Mouse (Mus musculus): ENCODE measurements around the gene Sh3d19.
A peak's percentile ranks its signal among the peaks of the same experiment; 100 is the strongest.
"Not testable (repeated sequence)": the region's sequence is repeated elsewhere in the genome, so short reads cannot be mapped to it uniquely, and the experiment has no call there.

Gene Sh3d19

DNA sequence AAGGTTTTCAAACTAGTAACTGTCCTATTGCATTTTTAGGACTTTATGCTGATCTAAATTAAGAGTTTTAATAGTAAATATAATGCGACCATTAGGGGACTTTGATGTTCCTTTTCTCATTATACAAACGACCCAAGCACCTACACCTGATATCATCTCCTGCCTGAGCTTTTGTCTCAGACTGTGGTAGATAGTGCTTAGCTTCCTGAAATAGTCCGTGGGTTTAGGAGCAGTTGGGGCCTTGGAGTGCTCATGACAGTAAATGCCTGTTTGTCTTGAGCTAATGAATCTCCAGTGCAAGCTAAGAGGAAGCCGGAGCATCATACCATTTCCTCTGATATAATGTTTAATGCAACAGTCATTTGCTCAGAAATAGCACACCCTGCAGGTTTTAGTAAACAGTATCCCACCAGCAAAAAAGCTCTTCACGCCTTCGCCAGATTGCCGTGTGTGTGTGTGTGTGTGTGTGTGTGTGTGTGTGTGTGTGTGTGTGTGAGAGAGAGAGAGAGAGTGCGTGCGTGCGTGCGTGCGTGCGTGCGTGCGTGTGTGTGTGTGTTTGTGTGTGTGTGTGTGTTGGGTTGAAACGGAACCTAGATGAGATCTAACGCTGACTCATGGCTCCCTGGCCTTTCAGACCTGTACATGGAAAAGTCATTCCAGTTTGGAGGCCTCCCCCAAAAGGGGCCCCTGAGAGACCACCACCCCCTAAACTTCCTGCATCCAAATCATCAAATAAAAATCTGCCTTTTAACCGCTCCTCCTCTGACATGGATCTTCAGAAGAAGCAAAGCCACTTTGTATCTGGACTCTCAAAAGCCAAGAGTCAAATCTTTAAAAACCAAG is 132.8 kb downstream of the Sh3d19 start:
- no peak for DNase-seq

DNA sequence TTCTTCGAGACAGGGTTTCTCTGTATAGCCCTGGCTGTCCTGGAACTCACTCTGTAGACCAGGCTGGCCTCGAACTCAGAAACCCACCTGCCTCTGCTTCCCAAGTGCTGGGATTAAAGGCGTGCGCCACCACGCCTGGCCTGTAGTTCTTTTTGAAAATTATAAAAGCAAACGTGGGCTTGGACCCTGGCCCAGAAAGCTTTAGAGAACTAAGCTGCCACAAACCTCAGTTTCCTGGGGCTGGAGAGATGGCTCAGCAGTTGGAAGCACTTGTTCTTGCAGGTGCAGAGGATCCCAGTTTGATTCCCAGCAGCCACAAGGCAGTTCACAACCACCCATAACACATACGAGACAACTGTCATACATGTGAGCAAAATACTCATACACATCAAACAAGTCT is 133.5 kb downstream of the Sh3d19 start:
- not testable (repeated sequence) for DNase-seq

DNA sequence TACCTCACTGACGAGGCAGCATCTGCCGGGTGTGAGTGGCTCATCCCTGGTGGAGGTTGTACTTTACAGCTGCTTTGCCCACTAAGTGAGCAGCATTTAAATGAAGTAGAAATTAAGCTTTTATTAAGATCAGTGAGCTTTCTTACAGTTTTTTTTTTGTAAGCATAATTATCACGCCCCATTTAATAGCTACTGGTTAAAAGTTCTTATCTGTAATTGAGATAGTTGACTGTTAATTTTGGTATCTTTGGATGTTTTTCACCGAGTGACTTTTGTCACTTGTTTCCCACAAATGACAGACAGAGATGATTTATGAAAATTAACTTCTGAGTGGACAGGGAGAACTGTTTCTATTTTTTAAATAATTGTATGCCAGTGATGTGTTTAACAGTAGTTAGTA is 134.0 kb downstream of the Sh3d19 start:
- DNase-seq: no peak

DNA sequence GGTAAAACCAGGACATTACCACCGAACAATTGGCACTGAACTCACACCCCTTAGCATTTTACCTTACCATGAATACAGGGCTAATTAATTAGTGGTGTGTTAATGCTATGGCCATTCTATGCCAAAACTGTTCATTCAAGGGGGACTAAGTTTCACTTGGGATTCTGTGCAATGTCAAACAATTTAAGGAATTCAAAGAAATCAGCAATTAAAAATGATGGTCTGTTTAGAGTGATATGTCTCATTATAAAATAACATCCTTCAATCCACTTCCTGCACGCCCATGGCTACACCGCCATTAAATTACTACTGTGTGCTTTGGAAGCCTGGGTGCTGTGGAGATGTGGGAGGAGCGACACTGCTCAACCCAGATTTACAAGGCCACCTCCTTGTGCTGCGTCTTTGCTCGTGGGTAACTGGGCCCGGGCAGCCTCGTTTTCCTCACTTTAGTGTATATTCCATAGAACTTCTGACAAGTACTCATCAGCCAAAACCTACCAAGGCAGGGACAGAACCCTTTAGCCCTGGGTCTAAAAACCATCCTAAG is 135.2 kb downstream of the Sh3d19 start:
- DNase-seq: no peak

DNA sequence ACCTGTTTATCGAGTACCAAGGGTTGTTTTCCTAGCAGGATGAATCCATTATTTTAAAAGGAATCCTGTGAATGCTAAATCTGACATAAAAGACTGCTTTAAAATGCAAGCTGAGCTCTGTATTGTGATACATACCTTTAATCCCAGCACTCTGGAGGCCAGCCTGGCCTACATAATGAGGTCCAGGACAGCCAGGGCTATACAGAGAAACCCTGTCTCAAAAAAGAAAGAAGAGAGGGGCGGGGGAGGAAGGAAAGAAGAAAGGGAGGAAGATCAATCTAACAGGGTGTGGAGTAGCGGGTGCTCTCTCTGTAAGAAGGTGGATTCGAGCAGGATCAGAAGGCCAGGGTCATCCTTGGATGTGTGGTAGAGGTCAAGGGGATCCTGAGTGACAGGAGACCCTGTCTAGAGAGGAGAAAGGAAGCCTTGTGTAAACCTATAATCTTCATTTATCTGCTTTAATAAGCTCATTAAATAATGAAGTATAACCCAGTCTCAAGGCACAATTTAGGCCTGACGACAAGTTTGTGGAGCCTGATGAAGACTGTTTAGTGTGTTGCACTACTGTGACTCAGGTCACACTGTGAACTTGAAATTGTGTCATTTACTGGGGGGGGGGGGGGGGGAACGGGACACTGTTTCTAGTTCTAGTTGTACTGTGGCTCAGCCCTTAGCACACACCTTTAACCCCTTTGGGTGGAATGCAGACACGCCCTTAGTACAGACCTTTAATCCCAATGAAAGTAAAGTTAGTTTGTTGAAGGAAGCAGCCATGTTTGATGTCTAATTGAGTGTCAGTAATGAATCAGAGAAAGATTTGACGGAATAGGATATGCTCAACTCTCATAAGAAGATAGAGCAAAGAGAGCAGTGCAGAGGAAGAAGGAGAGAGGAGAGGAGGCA is 137.0 kb downstream of the Sh3d19 start:
- DNase-seq: no peak

DNA sequence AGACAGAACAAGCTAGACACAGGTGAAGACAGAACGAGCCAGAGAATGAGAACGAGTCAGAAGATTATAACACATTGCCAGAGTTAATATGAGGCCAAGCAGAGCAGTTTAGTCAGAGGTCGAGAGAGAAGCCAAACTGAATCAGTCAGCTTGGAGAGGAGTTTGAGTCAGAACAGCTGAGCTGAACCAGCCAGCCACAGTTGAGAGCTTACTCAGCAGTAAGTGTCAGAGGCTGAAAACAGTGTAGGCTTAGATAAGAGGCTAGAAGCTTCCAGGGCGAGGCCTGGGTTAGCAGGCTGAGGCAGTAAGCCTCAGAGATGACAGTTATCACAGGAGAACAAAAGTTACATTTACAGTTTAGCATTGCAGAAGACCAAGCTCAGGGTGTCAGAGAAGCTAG is 137.7 kb downstream of the Sh3d19 start:
- DNase-seq: no peak

DNA sequence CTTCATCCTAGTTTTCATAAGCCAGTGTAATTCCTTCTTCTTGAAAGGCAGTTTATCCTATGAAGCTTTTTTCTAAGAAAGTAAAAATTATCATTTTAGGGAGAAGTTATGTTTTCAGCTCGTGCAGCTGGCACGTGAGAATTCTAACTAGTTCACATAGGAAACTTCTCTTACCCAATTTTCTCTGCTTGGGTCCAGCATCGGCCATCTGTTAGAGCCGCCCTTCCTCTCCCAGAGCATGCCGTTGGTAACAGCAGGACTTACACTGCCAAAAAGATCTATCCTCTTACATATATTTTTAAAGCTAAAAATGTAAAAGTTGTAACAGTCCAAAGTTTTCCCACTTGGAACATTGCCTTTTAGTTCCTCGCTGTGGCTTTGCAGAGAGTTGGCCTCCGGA is 138.2 kb downstream of the Sh3d19 start:
- no peak for DNase-seq

DNA sequence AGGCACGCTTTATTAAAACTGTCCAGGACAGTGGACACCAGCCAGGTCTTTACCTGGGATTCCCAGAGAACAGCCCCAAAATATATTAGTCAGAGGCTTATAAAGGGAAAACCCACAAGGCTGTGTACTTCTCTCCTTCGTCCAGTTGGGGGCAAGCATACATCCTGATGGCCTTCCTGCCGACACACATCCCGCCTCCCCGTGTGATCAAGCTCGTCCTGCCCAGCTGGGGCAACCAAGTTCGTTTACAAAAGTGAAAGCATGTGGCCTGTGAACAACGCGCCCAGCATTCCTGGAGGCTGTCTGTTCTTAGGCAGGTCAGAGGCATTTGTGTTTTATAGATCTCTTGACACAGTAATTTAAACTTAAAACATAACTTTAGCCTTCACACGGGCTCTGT is 139.2 kb downstream of the Sh3d19 start:
- no peak for DNase-seq

DNA sequence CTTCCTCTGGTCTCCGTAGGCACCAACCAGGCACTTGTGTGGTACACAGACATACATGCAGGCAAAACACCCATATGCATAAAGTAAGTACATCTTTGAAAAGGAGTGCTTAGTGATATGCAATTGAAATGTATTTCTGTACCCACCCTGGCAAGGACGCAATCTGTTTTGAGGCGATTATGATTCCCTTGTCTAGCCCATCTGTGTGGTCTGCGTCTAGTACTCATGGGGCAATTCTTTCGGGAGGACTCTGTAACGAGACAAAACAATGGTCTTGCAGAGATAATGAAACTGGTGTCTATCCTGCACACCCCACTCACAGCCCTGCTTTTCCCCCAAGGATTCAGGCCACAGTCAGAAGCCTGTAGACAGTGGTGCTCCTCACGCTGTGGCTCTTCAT is 141.9 kb downstream of the Sh3d19 start:
- no peak for DNase-seq

DNA sequence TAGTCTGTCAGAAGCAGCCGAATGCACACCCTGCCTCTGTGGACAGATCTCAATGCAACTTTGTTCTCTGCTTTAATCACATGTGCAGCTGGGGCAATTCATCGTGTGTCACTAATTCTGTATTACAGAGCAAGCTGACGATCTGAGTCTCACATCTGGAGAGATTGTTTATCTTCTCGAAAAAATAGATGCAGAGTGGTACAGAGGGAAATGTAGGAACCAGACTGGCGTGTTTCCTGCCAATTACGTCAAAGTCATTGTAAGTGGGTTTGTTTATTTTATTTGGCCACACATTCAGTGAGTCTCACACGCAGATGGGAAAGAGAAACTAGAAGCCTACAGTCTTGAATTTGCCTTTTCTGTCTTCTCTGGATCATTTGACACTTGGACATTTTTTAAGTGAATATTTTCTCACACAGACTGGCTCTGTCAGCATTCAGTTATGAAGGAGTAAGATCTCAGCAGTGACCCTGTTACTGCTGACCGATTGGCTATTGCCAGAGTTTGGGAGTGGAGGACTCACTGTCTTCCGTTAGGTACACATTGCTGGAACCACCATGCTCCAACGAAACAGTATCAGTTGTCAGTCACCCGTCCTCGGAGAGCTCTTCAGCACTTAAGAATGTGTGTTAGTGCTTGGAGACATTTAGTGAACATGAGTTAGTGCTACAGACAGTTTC is 143.9 kb downstream of the Sh3d19 start:
- DNase-seq: no peak

DNA sequence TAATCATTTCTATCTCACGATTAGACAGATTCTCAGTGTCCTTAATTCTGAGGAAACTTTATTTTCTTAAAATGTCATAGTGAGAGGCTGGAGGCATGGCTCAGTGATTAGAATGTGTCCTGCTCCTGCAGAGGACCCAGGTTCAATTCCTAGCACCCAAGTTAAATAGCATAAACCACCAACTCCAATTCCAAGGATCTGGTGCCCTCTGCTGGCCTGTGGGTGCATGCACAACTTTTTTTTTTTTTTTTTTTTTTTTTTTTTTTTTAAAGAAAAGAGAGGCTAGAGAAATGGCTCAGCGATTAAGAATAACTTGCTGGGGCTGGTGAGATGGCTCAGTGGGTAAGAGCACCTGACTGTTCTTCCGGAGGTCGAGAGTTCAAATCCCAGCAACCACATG is 146.0 kb downstream of the Sh3d19 start:
- no peak for DNase-seq

DNA sequence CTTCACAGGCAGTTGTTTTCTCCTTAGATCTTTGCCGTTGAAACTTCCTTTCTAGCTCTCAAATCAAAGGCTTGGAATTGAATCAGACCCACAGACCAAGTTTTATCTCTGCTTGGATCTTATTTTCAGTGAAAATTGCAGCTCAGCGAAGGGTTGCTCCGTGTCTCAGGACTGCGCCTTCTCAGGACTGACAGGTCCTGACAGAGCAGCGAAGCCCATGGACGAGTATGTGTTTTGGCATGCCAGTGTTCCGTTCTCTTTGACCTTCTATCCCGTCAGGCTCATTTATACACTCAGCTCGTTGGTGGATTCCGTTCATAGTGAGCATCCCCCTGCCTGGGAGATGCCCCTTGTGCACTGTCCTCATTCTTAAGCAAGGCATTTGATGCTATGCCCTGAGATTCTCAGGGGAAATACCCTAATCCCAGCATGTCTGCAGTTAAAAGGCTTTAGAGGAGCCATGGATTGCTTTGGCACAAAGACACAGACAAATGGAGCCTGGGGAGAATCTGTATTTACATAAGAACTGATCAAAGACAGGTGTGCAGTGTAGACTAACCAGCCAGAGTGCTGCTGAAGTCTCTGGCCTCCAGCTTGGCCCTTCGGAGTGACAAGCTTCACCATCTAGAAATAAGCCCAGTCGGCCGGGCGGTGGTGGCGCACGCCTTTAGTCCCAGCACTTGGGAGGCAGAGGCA is 148.5 kb downstream of the Sh3d19 start:
- DNase-seq: no peak

DNA sequence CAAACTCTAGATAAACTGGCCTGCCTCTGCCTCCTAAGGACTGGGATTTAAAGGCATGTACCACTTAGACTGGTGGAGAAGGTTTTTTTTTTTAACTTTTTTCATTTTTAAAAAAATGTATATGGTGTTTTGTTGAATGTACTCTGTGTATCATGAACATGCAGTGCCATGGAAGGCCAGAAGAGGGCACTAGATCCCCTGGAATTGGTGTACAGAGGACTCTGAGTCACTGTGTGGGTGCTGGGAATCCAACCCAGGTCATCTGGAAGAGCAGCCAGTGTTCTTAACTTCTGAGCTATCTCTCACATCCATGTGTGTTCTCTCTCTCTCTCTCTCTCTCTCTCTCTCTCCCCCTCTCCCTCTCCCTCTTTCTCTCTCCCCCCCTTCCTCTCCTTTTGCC is 151.2 kb downstream of the Sh3d19 start:
- no peak for DNase-seq

DNA sequence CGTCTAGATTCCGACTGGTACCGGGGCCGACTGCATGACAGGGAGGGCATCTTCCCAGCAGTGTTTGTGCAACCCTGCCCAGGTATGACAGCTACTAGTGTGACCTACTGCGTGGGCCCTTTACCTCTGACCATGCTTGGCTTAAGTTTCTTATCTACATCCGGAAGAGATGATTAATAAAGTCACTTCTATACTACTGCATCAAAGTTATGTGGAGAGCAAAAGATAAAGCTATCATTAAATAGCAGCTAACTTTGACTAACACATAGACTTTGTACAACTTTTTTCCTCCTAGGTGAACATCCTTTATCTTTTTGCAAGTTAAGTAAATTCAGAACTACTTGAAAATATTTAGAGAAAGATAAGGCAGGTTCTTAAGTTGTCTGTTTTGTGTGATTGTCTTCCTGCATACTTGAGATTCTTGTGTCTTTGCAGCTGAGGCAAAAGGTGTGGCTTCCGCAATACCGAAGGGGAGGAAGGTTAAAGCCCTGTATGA is 152.4 kb downstream of the Sh3d19 start:
- DNase-seq: no peak

DNA sequence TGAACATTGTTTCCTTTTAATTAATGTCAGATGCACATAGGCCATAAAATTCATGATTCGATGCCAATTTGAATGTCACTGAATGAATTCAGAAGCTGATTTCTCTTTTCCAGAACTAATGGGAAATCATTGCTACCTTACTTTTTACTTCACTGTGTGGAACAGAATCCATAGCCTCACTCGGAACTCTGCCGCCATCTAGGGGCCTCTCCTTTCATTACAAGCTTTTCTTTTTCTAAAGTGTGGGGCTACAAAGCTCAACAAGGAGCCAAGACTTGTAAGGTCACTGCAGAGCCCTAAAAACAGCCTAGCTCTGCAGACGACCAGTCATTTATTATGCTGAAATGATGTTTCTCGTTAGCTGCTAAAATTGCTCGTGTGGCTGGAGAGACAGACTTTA is 158.8 kb downstream of the Sh3d19 start:
- peak; percentile 71 for DNase-seq

DNA sequence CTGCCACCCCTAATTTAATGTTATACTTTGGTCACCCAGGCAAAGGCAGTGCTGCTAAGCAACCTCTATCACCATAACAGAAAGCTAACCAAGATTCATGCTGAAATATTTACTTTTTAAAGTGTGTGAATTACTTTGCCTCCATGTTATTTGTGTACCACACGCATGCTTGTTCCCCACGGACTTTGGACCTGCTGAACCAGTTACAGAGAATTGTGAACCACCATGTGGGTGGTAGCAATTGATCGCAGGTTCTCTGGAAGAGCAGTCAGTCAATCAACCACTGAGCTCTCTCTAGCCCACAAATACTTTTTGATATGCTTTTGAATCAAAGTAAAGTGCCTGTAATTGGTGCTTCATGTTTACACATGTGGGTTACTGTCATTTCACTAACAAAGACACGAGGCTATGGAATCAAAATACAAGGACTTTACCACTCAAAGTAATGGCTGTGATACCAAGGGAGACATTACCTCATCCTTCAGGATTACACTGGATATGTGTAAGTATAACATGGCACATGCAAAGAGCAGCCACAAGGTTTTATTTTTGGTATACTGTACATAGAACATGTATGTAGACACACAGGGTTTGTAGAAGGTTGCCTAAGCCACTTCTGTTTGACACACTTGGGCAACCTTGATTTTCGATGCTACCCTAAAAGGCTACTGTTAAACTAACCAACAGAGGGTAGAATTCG is 164.2 kb downstream of the Sh3d19 start:
- no peak for DNase-seq

DNA sequence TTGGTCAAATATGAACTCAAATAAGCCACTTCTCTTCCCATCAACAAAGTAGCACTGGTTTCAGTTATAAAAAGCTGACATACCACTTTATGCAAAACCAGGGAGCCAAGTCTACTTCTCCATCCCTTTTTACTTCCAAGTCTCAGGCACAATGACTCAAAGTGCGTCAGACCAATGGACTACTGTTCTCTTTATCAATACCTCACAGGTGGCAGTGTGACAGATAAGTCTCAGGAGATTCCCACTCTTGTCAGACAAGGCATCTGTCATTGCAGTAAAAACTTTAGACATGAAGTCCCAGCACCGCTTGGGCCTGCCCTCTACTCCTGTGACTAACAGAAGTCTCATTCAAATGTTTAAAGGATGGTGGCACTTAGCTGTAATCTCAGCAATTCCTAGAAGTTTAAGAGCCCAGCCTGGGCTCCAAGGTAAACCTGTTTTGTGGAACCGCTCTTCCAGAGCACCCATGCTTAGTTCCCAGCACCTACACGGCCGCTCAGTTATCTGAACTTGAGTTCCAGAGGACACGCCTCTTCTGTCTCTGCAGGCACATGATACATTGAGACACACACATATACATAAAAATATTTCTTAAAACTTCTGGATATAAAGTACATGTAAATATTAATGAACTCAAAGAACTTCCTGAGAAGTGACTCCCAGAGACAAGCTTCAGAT is 165.1 kb downstream of the Sh3d19 start:
- no peak for DNase-seq

DNA sequence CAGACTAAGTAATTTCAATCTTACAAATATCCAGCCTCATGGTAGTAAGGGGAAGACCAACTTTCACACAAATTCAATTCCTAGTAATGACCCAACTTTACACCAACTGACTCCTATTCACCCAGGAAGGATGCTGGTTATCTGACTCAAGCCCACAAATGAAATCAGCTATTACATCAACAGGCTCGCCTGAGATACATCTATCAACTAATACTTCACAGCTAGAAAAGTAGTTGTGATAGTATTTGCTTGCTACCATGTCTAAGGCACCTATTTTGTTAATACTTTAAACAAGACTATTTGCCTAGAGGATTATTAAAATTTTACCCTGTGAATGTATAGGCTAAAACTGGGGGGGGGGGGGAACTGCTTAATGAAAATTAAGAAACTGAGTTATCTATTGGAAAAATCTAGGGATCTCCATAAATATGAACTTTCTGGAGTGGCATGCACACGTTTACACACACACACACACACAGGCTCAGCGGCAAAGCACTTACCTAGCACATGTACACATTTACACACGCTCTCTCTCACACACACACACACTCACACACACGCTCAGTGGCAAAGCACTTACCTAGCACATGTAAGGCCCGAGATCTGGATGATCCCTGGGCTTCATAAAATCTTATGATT is 166.1 kb downstream of the Sh3d19 start:
- DNase-seq: no peak

DNA sequence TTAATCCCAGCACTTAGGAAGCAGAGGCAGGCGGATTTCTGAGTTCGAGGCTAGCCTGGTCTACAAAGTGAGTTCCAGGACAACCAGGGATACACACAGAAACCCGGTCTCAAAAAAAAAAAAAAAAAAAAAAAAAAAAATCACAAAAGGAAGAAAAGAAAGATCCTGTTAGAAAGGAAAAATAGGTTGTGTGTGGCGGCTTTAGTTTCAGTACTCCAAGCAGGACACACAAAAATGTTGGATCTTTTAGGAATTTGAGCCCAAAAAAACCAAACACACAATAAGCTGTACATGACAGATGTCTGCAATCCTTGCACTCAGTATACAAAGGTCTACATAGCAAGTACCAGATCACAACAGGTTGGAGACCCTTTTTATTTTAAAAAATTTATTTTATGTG is 168.8 kb downstream of the Sh3d19 start:
- DNase-seq: no peak

DNA sequence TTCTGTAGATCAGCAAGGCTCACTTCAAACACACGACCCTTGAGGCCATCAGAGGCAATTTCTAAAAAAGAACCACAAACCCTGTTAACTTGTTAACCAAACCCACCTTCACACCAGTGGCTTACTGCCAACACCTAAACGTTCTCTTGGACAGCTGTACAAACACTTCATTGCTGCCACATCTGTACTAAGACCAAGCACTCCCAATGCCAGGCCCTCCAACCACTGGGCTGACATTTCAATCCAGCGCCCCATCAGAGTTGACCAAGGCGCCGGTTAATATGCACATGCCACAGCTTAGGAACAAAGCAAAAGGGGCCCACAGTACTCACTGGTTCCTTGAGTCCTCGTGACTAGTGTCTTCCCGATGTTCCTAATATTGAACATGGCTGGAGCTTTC is 170.5 kb downstream of the Sh3d19 start:
- peak; percentile 20 for DNase-seq

DNA sequence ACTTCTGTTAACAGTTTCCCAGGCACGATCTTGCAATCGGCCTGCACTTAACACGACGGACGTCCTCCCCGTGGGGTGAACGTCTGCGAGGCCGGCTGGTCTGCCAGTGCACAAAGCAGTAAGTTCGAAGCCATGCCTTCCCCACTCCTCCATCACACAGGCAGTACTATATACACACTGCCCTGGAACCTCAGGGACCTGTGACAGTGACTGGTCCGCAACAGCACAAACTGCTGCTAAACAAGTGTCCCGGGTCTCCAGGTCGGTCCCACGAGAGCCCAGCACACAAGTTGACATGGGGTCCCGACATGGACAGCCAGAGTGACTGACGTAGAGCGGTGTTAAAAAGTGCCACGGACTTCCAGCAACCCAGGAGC is 171.0 kb downstream of the Sh3d19 start:
- no peak for DNase-seq

All from cerebellum, adult 9-10 months (tissue).